Mouse (Mus musculus) G1E (cell line): ENCODE measurements around the gene Gpc1. TPM values are rescaled to one million over a fixed set of nuclear protein-coding genes. Genes with fewer than 3 reads are reported as not detected.

Experiments
- ATAC-seq: 2 replicates; pipeline ENCODE4 v1.8.0; 2016; ENCODE audit warnings: mild to moderate bottlenecking; ENCODE audit not compliant: insufficient number of reproducible peaks, poor library complexity, low FRiP score, severe bottlenecking; ENCODE audit errors: extremely low read depth
- DNase-seq: peaks from one replicate; pipeline ENCODE4 v3.0.0; 2012; ENCODE audit warnings: low spot score
- H3K27me3 ChIP-seq: 2 replicates; pipeline ENCODE4 v1.6.1; 2012; ENCODE audit warnings: mild to moderate bottlenecking, low read length, inconsistent platforms; ENCODE audit not compliant: insufficient read depth
- H3K36me3 ChIP-seq: replicated peaks from 2 replicates; pipeline ENCODE3; 2012; ENCODE audit warnings: mild to moderate bottlenecking, inconsistent platforms
- H3K4me1 ChIP-seq: 2 replicates; pipeline ENCODE4 v1.6.1; 2012; ENCODE audit warnings: low read depth, low read length, inconsistent platforms, mixed read lengths; ENCODE audit not compliant: insufficient read depth
- H3K4me3 ChIP-seq: 2 replicates; pipeline ENCODE4 v1.5.1; 2012; ENCODE audit warnings: low read depth, mild to moderate bottlenecking, inconsistent platforms, low read length, moderate library complexity, mixed read lengths
- H3K9me3 ChIP-seq: replicated peaks from 2 replicates; pipeline ENCODE4 v1.6.1; 2012; ENCODE audit warnings: inconsistent platforms
- CTCF ChIP-seq: IDR thresholded peaks from 2 replicates; pipeline ENCODE4 v1.5.1; 2012; ENCODE audit warnings: low read depth, low read length, inconsistent platforms, mixed read lengths
- GATA1 ChIP-seq: IDR thresholded peaks from 2 replicates; pipeline ENCODE4 v1.6.1; 2012; ENCODE audit warnings: borderline replicate concordance, low read length, inconsistent platforms, mixed read lengths
- GATA2 ChIP-seq: IDR thresholded peaks from 2 replicates; pipeline ENCODE4 v1.6.1; 2012; ENCODE audit warnings: low read depth, low read length, inconsistent platforms, borderline replicate concordance
- POLR2AphosphoS5 ChIP-seq: IDR thresholded peaks from 2 replicates; pipeline ENCODE4 v1.6.1; 2012; ENCODE audit warnings: low read depth, low read length, inconsistent platforms; ENCODE audit not compliant: insufficient replicate concordance
- TAL1 ChIP-seq: conservative IDR thresholded peaks from 2 replicates; pipeline ENCODE4 v1.6.1; 2012; ENCODE audit warnings: low read depth, low read length, inconsistent platforms, mixed read lengths
- polyA plus RNA-seq: library from polyadenylated mRNA; stranded (reverse); fragments of >175 nt; gene quantifications from 2 replicates; pipeline ENCODE4 v1.2.3, GENCODE M21; 2012
- total RNA-seq, 2 experiments: library from RNA; stranded (forward) in 1 of 2; stranded (reverse) in 1 of 2; fragments of 200-1000 nt in 1 of 2; fragments of >200 nt in 1 of 2; fragmentation: Nextera tagmentation in 1 of 2; gene quantifications; 2 replicates each; pipeline ENCODE4 v1.2.3; 2014 to 2017

Gene Gpc1
- total and polyA plus RNA-seq, 3 experiments: 0.22 TPM; not detected in 2

DNA sequence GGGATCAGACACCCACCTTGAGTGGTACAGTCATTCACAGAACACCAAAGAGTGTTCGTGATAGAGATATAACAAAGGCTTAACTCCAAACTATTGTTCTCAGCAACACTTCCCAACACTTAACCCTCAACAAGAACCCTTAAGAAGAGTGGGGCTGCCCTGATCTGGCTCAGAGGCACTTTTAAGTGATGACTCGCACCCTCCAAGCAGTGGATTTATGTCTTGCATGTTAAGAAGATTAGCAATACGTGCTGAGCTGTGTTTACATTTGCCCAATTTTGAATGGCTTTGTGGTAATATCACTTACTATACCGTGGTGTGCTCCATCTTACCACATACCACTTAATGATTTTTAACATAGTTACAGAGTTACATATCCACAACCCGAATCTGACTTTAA, 26.3 kb upstream of the Gpc1 start:
- no peaks in the 10 kb centered on the region for H3K36me3 ChIP-seq
- H3K4me3 ChIP-seq: no peak overlapping the region
- no peaks in the 10 kb centered on the region for H3K4me1 ChIP-seq
- no peak for ATAC-seq
- H3K9me3 ChIP-seq: 0 out of 2 replicates have a peak, but pooled peaks cover 2% of the 10 kb centered on the region
- no peak for DNase-seq
- H3K27me3 ChIP-seq: no peaks in the 10 kb centered on the region
- TF ChIP-seq CTCF (no peak), POLR2AphosphoS5 (no peak), GATA2 (no peak), GATA1 (no peak), TAL1 (no peak)

GRCm38 (mm10) chr1:92805836-92806235, 25.6 kb upstream of the Gpc1 start:
- ATAC-seq: no peak
- Histone ChIP-seq H3K36me3 (no peaks in the 10 kb centered on the region), H3K27me3 (no peaks in the 10 kb centered on the region), H3K9me3 (0 out of 2 replicates have a peak, but pooled peaks cover 2% of the 10 kb centered on the region), H3K4me3 (no peak overlapping the region), H3K4me1 (no peaks in the 10 kb centered on the region)
- no peak for DNase-seq
- TF ChIP-seq POLR2AphosphoS5 (no peak), GATA1 (no peak), GATA2 (no peak), CTCF (no peak), TAL1 (no peak)

GRCm38 (mm10) chr1:92806720-92807119, 24.7 kb upstream of the Gpc1 start:
- DNase-seq (no peak), ATAC-seq (no peak)
- no peaks in the 10 kb centered on the region for H3K27me3 ChIP-seq
- H3K36me3 ChIP-seq: no peaks in the 10 kb centered on the region
- H3K4me3 ChIP-seq: no peak overlapping the region
- H3K4me1 ChIP-seq: no peaks in the 10 kb centered on the region
- 0 out of 2 replicates have a peak, but pooled peaks cover 2% of the 10 kb centered on the region for H3K9me3 ChIP-seq
- TF ChIP-seq POLR2AphosphoS5 (no peak), GATA1 (no peak), CTCF (no peak), TAL1 (no peak), GATA2 (no peak)

DNA sequence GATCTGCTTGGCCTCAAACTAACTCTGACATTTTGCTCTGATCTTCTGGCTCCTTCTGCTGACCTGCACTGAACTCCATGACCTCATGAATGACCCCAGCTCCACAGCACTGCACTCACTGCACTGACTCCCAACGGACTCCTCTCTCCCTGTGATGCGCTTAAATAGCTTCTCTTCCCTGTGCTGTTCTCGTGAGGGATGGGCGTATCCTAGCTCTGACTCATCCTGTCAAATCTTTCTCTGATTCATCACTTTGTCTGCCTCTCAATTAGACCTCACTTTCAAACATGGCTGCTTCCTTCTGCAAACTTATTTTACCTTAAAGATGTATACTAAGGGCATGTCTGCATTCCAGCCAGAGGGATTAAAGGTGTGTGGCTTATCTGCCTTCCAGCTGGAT, 21.8 kb upstream of the Gpc1 start:
- TF ChIP-seq GATA2 (no peak), GATA1 (no peak), POLR2AphosphoS5 (no peak), TAL1 (no peak), CTCF (no peak)
- Histone ChIP-seq H3K4me3 (no peak overlapping the region), H3K27me3 (0 out of 2 replicates have a peak, but pooled peaks cover 2% of the 10 kb centered on the region), H3K4me1 (no peaks in the 10 kb centered on the region), H3K9me3 (0 out of 2 replicates have a peak, but pooled peaks cover 2% of the 10 kb centered on the region), H3K36me3 (no peaks in the 10 kb centered on the region)
- DNase-seq: no peak
- ATAC-seq: no peak

- TF ChIP-seq CTCF: no peak
- no peak for TF ChIP-seq TAL1
- TF ChIP-seq GATA1: no peak
- TF ChIP-seq POLR2AphosphoS5: no peak
- TF ChIP-seq GATA2: no peak
- peaks cover 8% of the 10 kb centered on the region; the same call in 1 of the 2 replicates for H3K27me3 ChIP-seq
- no peak for ATAC-seq
Measured at GRCm38 (mm10) chr1:92814319-92814718, 17.1 kb upstream of the Gpc1 start.

GRCm38 (mm10) chr1:92815100-92815499, 16.3 kb upstream of the Gpc1 start:
- Histone ChIP-seq H3K4me3 (no peak overlapping the region), H3K9me3 (no peaks in the 10 kb centered on the region), H3K27me3 (peaks cover 8% of the 10 kb centered on the region; the same call in 1 of the 2 replicates), H3K36me3 (no peaks in the 10 kb centered on the region), H3K4me1 (no peaks in the 10 kb centered on the region)
- TF ChIP-seq CTCF (no peak), GATA1 (no peak), POLR2AphosphoS5 (no peak), TAL1 (no peak), GATA2 (no peak)
- DNase-seq: no peak
- ATAC-seq: no peak

More at GRCm38 (mm10) chr1:92814319-92814718, 17.1 kb upstream of the Gpc1 start:
- DNase-seq: no peak
- Histone ChIP-seq H3K9me3 (0 out of 2 replicates have a peak, but pooled peaks cover 2% of the 10 kb centered on the region), H3K4me1 (no peaks in the 10 kb centered on the region), H3K4me3 (no peak overlapping the region), H3K36me3 (no peaks in the 10 kb centered on the region)
